Mouse (Mus musculus): ENCODE measurements around the gene Dppa4.

Gene Dppa4

DNA sequence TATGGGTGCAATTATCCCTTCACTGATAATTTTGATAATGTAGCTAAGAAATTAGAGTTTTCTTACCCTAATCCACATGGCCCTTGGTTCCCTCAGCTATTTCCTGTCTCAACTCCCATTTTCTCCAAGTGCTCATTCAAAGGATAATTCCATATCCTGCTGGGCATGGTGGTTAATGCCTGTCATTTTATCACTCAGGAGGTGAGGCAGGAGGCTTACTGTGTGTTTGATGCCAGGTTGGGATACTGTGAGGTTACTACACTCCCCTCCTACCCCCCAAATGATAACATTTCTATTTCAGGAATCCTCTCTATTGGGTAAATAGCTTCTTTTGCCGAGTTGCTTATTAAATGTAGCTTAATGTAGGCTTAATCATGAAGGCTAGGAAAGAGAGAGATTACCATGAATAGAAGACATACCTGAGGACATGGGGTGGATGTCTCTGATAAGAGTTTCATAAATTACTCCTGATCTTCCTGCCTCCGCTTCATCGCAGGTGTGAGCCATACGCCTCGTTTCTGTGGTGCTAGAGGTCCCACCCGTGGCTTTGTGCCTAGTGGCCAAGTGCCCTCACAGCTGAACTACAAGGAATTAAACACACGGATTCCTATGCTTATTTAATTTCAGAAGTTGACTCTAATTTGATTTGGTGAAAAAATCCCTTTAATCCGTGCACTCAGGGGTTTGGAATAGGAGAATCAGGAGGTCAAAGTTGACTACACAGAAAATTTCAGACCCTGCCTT lies 40.2 kb downstream of the Dppa4 start:
- no peak for DNase-seq (ENCODE audit: low spot score)

DNA sequence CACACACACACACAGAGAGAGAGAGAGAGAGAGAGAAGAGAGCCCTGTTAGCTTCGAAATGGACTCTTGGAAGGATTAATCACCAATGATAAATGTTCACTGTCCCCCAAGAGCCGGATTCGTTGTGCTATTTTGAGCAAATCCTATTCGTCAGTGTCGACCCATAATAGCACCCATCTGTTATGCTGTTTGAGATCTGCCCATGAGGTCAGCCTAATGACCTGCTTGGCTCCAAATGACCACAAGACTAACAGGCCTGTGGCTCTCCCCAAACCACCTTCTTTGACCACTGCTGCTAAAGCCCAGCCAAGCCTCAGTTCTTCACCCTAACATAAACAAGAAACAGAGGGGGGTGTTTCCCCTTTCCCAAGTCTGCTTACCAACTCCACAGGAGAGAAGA lies 43.4 kb downstream of the Dppa4 start:
- DNase-seq (ENCODE audit: low spot score) = no peak

DNA sequence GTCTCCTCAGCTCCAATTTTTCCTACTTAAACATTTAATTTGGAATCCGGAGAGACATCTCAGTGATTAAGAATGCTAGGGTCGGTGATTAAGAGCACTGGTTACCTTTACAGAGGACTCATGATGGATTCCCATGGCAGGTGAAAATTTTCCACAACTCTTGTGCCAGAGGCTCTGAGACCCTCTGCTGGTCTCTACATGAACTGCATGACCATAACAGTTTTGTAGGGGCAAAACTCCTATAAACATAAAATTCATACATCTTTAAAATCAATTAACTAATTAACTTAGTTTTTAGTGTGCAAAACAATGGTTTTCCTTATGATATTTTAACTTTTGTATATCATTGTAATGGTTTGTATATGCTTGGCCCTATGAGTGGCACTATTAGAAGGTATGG lies 44.9 kb downstream of the Dppa4 start:
- DNase-seq (ENCODE audit: low spot score) = no peak

DNA sequence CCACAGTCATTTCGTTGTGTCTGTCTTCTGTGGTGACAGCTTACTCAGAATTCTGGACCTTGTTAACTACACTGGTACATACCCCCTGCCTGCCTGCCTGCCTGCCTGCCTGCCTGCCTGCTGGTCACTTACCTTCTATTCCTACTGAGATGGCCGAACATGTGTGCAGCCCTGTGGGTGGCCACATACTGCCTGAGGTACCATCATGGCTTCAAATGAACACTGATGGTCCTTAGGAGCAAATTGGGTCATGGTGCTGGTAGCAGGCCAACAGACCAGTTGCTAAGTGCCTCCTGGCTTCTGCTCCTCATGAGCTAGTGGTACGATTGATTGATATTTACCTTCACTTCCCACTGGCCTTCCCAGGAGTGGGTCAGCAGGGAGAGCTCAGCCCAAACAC lies 48.3 kb downstream of the Dppa4 start:
- DNase-seq (ENCODE audit: low spot score) = no peak

DNA sequence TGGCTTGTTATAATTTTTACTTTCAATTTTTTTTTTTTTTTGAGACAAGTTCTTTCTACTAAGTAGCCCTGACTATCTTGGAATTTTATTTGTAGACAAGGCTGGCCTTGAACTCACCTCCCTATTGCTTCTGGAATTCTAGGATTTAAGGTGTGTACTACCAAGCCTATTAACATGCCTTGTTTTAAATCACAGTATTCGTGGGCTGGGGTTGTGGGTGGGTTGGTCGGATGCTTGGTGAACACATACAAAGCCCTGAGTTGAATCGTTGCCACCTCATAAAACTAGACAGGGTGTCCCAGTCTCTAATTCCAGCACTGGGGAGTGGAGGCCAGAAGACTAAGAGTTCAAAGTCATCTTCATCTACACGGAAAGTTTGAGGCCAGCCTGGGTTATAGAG lies 51.8 kb downstream of the Dppa4 start:
- DNase-seq (ENCODE audit: low spot score) = no peak

Data from urinary bladder, postnatal 25 days (tissue).